Mouse (Mus musculus): ENCODE results near the gene Napb. TPM values are rescaled to one million over a fixed set of nuclear protein-coding genes. Genes with fewer than 3 reads are reported as not detected.
"Not testable (repeated sequence)": the region's sequence is repeated elsewhere in the genome, so short reads cannot be mapped to it uniquely, and the experiment has no call there.

Gene Napb
- 100 to 1,000 TPM; 257 to 269 TPM for total RNA-seq (2021)

GRCm38 (mm10) chr2:148732327-148733000, at the start of gene Napb:
Gene Napb, minus strand, starts transcription at chr2:148732467.
- intact Hi-C loops (cut with DNase I) = no loop called here
- DNase-seq (ENCODE audit: extremely low spot score in 1 of 2, low spot score in 2 of 2) = peak; percentile 95 to 96

GRCm38 (mm10) chr2:148781709-148782108, 49.4 kb upstream of the Napb start, which contains the start of gene 8030411F24Rik:
Gene 8030411F24Rik, plus strand, starts transcription at chr2:148782009.
- DNase-seq (ENCODE audit: extremely low spot score in 1 of 2, low spot score in 2 of 2) = no peak
- intact Hi-C loops (cut with DNase I) = no loop called here

GRCm38 (mm10) chr2:148771397-148771796, 39.1 kb upstream of the Napb start, which contains the start of gene Cst11:
Gene Cst11, minus strand, starts transcription at chr2:148771497.
- DNase-seq (ENCODE audit: extremely low spot score in 1 of 2, low spot score in 2 of 2); intact Hi-C loops (cut with DNase I): not testable (repeated sequence)

GRCm38 (mm10) chr2:148763648-148764388, 31.6 kb upstream of the Napb start:
- intact Hi-C loops (cut with DNase I) = no loop called here
- DNase-seq (ENCODE audit: extremely low spot score in 1 of 2, low spot score in 2 of 2) = no peak

GRCm38 (mm10) chr2:148754310-148754846, 22.1 kb upstream of the Napb start:
- no peak for DNase-seq (ENCODE audit: extremely low spot score in 1 of 2, low spot score in 2 of 2)
- intact Hi-C loops (cut with DNase I) = loop anchor here (5.0 kb wide), 2 partner anchors 103 to 148 kb away; no protein-coding TSS in a partner anchor

GRCm38 (mm10) chr2:148751893-148752813, 19.9 kb upstream of the Napb start:
- intact Hi-C loops (cut with DNase I) = loop anchor here (5.0 kb wide), 2 partner anchors 105 to 150 kb away; no protein-coding TSS in a partner anchor
- peak; percentile 67 to 84 for DNase-seq (ENCODE audit: extremely low spot score in 1 of 2, low spot score in 2 of 2)

- no peak for DNase-seq (ENCODE audit: extremely low spot score in 1 of 2, low spot score in 2 of 2)
- intact Hi-C loops (cut with DNase I) = loop anchor here (5.0 kb wide), 2 partner anchors 107 to 152 kb away; no protein-coding TSS in a partner anchor
These were observed 17.8 kb upstream of the Napb start, which contains the start of gene Cstl1 for GRCm38 (mm10) chr2:148750058-148750457. Gene Cstl1, plus strand, starts transcription at chr2:148750358.

- DNase-seq (ENCODE audit: extremely low spot score in 1 of 2, low spot score in 2 of 2) = no peak
- intact Hi-C loops (cut with DNase I) = no loop called here
These were observed 11.7 kb upstream of the Napb start for GRCm38 (mm10) chr2:148743846-148744407.

GRCm38 (mm10) chr2:148743001-148743400, 10.7 kb upstream of the Napb start:
- peak; percentile 8 to 51 for DNase-seq (ENCODE audit: extremely low spot score in 1 of 2, low spot score in 2 of 2)
- intact Hi-C loops (cut with DNase I) = no loop called here

- peak in 1 of 2 experiments; percentile 37 for DNase-seq (ENCODE audit: extremely low spot score in 1 of 2, low spot score in 2 of 2)
- intact Hi-C loops (cut with DNase I) = no loop called here
These were observed 497 bp downstream of the Napb start for GRCm38 (mm10) chr2:148731614-148732326.

- intact Hi-C loops (cut with DNase I) = no loop called here
- DNase-seq (ENCODE audit: extremely low spot score in 1 of 2, low spot score in 2 of 2) = no peak
These were observed 12.8 kb downstream of the Napb start for GRCm38 (mm10) chr2:148719271-148719995.

GRCm38 (mm10) chr2:148717072-148717471, 15.2 kb downstream of the Napb start:
- no peak for DNase-seq (ENCODE audit: extremely low spot score in 1 of 2, low spot score in 2 of 2)
- intact Hi-C loops (cut with DNase I) = no loop called here

- DNase-seq (ENCODE audit: extremely low spot score in 1 of 2, low spot score in 2 of 2) = no peak
- intact Hi-C loops (cut with DNase I) = no loop called here
These were observed 19.9 kb downstream of the Napb start for GRCm38 (mm10) chr2:148712326-148712725.

GRCm38 (mm10) chr2:148707202-148707530, 25.1 kb downstream of the Napb start:
- no peak for DNase-seq (ENCODE audit: extremely low spot score in 1 of 2, low spot score in 2 of 2)
- intact Hi-C loops (cut with DNase I) = no loop called here

GRCm38 (mm10) chr2:148706409-148707201, 25.7 kb downstream of the Napb start:
- intact Hi-C loops (cut with DNase I) = no loop called here
- DNase-seq (ENCODE audit: extremely low spot score in 1 of 2, low spot score in 2 of 2) = peak in 1 of 2 experiments; percentile 14

GRCm38 (mm10) chr2:148698571-148698970, 33.7 kb downstream of the Napb start:
- intact Hi-C loops (cut with DNase I) = no loop called here
- no peak for DNase-seq (ENCODE audit: extremely low spot score in 1 of 2, low spot score in 2 of 2)
